ENCODE assay signal across 17 mouse cellular contexts in the genomic region with DNA sequence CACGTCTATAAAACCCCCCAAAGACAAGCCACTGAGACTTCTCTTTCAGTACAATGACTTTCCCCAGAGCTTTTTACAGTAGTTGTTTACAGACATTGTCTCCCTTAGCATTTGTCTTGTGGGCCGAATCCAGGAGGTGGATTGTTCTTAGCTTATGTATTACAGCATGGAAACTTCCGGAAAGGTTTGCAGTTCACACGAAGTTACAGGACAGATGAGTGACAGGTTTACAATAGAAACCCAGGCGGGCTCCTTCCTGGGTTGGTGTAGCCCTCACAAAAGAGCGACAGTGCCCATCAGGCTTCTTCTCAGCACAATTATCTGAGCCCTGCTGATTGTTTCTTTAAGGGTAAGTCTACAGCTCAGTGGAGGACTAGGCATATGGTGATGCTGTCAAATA.
"Had no signal": no experiment of that assay in that cellular context is flagged by ENCODE, and none has a peak within 500 bp of the region (broad histone marks: within the 10 kb centered on the region; RNA-seq: fewer than 3 reads in every experiment).

No protein-coding gene starts in this region.

- ATAC-seq: liver, embryonic 12.5 days; midbrain, embryonic 16.5 days had no signal

- H3K36me3 ChIP-seq: liver, embryonic 12.5 days; midbrain, embryonic 10.5 days; midbrain, embryonic 12.5 days; neural tube, embryonic 13.5 days; neural tube, embryonic 15.5 days had no signal

- H3K27me3 ChIP-seq: neural tube, embryonic 13.5 days; neural tube, embryonic 15.5 days had no signal

- H3K9ac ChIP-seq: liver, embryonic 12.5 days; liver, embryonic 14.5 days; midbrain, embryonic 12.5 days; neural tube, embryonic 13.5 days; neural tube, embryonic 15.5 days had no signal

- H3K4me2 ChIP-seq: liver, embryonic 12.5 days; midbrain, embryonic 12.5 days; neural tube, embryonic 13.5 days; neural tube, embryonic 15.5 days had no signal

- H3K27ac ChIP-seq: liver, embryonic 12.5 days; liver, embryonic 14.5 days; midbrain, embryonic 10.5 days; midbrain, embryonic 12.5 days; neural tube, embryonic 13.5 days; neural tube, embryonic 15.5 days had no signal

- H3K4me3 ChIP-seq: liver, embryonic 12.5 days; midbrain, embryonic 10.5 days; midbrain, embryonic 12.5 days; myocyte; neural tube, embryonic 13.5 days; neural tube, embryonic 15.5 days had no signal

- DNase-seq: midbrain, embryonic 14.5 days; retina, postnatal 1 day; right cerebral cortex, adult 18-20 months; right cerebral cortex, postnatal 25 days; right cerebral cortex, postnatal 4 days; spleen, adult 18-20 months; thymus, adult 18-20 months; thymus, postnatal 14 days; thymus, postnatal 36 days had no signal

- H3K9me3 ChIP-seq: liver, embryonic 12.5 days; midbrain, embryonic 10.5 days; midbrain, embryonic 12.5 days; neural tube, embryonic 13.5 days; neural tube, embryonic 15.5 days had no signal
